Mouse (Mus musculus): ENCODE results near the gene Gm29797. TPM values are rescaled to one million over a fixed set of nuclear protein-coding genes. Genes with fewer than 3 reads are reported as not detected.

Gm29797 gene
- polyA plus RNA-seq, 1 experiment: not detected

DNA sequence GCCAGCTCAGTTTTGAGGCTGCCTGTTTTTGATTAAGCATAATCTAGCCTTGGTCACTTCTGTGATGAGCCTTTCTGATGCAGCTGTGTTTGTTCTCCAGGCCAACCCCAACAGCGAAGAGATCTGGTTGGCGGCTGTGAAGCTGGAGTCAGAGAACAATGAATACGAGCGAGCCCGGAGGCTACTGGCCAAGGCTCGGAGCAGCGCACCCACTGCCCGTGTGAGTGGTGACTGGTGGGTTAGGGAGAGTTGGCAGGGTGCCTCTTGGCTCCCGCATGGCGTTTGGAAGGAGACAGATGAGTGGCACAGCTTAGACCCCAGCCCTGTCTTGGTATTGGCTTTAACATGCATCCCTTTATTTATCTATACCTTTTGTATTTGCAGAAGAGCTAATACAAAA is 7.9 kb upstream of the Gm29797 start:
- no peak for TF ChIP-seq POLR2A (IDR thresholded peaks at IDR 0.05; ENCODE audit: insufficient read depth, low read depth, low read length)
- Histone ChIP-seq H3K4me1 (ENCODE audit: control insufficient read depth, insufficient read depth, low read length) (no peaks in the 10 kb centered on the region), H3K27ac (ENCODE audit: insufficient read depth, low read depth, low read length) (no peak overlapping the region), H3K4me3 (ENCODE audit: insufficient read depth, low read depth, low read length) (no peak overlapping the region)
- WGBS: 42% methylated on average over 10 of the region's 10 CpGs

DNA sequence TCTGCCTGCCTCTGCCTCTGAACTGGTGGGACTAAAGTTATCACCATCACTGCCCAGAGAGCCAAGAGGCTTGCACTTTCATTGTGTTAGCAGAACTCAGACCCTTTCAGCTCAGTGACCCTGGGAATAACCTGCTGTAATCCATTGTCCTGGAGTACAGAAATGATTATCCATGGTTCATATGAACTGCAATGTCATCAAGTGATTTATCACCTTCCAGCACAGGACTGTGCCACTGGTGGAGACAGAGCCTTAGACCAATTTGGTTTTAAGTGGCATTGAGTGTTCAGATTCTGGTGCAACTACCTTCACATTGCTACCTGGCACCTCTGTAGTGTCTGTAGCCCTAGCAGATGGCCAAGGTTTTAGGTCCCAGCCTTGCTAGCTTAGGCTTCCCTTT is 3.8 kb upstream of the Gm29797 start:
- no peaks in the 10 kb centered on the region for H3K4me1 ChIP-seq (ENCODE audit: control insufficient read depth, insufficient read depth, low read length)
- H3K4me3 ChIP-seq (ENCODE audit: insufficient read depth, low read depth, low read length): no peak overlapping the region
- TF ChIP-seq CTCF (IDR thresholded peaks at IDR 0.05; ENCODE audit: insufficient read depth, low read depth, low read length) (no peak), POLR2A (IDR thresholded peaks at IDR 0.05; ENCODE audit: insufficient read depth, low read depth, low read length) (no peak)
- H3K27ac ChIP-seq (ENCODE audit: insufficient read depth, low read depth, low read length): no peak overlapping the region

DNA sequence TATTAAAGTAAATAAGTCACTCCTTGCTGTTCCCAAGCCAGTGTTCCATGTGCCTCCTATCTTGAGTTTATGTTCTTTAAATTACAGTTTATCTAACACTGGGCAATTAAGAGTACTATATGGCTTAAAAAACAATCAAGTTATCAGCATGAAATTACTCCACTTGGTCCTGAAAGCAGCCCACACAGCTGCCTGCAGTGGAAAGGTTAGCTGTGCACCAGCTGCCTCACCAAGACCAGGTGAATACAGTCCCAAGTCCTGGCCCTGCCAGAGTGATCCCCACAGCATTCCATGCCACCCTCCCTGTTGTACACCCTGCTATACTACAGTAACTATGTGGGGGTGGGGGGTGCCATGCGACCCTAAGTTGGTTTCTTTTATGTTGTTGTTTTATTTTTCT is 3.3 kb upstream of the Gm29797 start:
- Histone ChIP-seq H3K27ac (ENCODE audit: insufficient read depth, low read depth, low read length) (no peak overlapping the region), H3K4me3 (ENCODE audit: insufficient read depth, low read depth, low read length) (no peak overlapping the region), H3K4me1 (ENCODE audit: control insufficient read depth, insufficient read depth, low read length) (0 out of 2 replicates have a peak, but pooled peaks cover 1% of the 10 kb centered on the region)
- 76% methylated on average over 1 of the region's 1 CpGs for WGBS
- no peak for TF ChIP-seq POLR2A (IDR thresholded peaks at IDR 0.05; ENCODE audit: insufficient read depth, low read depth, low read length)
- TF ChIP-seq CTCF (IDR thresholded peaks at IDR 0.05; ENCODE audit: insufficient read depth, low read depth, low read length): no peak

DNA sequence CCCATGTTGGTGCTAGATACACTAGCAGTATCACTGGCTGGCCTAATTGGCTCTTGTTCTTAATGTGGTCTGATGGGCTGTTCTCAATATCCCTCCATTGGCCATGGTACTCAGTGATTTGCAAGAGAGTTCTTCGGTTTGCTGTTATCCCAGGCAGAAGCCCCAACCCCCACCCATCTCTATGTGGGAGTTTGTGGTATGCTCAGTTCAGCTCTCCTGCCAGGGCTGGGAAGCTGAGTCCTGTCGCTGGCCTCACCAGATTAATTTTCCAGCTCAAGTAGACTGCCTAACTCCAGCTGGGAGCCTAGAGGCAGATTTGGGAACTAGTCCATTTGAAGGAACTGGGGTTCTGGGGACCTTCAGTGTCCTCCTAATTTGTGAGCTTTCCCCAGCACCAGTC is 607 bp downstream of the Gm29797 start:
- Histone ChIP-seq H3K4me1 (ENCODE audit: control insufficient read depth, insufficient read depth, low read length) (peaks cover 13% of the 10 kb centered on the region), H3K4me3 (ENCODE audit: insufficient read depth, low read depth, low read length) (no peak overlapping the region), H3K27ac (ENCODE audit: insufficient read depth, low read depth, low read length) (no peak overlapping the region)
- TF ChIP-seq POLR2A (IDR thresholded peaks at IDR 0.05; ENCODE audit: insufficient read depth, low read depth, low read length) (no peak), CTCF (IDR thresholded peaks at IDR 0.05; ENCODE audit: insufficient read depth, low read depth, low read length) (no peak)
- WGBS: 51% methylated on average over 2 of the region's 2 CpGs

DNA sequence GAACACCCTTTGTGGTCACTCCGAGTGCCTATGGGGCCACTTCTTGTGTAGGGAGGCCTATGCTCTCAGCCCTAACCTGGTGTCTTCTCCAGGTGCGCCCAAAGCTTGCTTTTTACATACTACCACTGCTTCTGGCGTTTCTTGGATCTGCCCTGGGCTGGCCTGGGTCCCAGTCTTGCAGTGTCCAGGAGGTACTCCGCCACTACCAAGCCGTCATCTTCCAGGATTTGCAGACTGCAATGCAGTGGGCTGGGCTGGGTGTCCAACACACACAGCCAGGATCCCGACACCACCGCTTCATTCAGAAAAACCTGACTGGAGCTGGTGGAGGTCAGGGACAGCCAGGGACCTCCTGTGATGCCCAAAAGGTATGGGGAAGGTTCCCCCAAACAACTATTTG is 1.7 kb downstream of the Gm29797 start:
- TF ChIP-seq POLR2A (IDR thresholded peaks at IDR 0.05; ENCODE audit: insufficient read depth, low read depth, low read length) (no peak), CTCF (IDR thresholded peaks at IDR 0.05; ENCODE audit: insufficient read depth, low read depth, low read length) (no peak)
- Histone ChIP-seq H3K27ac (ENCODE audit: insufficient read depth, low read depth, low read length) (no peak overlapping the region), H3K4me1 (ENCODE audit: control insufficient read depth, insufficient read depth, low read length) (peaks cover 13% of the 10 kb centered on the region), H3K4me3 (ENCODE audit: insufficient read depth, low read depth, low read length) (no peak overlapping the region)
- WGBS: 86% methylated on average over 7 of the region's 7 CpGs

DNA sequence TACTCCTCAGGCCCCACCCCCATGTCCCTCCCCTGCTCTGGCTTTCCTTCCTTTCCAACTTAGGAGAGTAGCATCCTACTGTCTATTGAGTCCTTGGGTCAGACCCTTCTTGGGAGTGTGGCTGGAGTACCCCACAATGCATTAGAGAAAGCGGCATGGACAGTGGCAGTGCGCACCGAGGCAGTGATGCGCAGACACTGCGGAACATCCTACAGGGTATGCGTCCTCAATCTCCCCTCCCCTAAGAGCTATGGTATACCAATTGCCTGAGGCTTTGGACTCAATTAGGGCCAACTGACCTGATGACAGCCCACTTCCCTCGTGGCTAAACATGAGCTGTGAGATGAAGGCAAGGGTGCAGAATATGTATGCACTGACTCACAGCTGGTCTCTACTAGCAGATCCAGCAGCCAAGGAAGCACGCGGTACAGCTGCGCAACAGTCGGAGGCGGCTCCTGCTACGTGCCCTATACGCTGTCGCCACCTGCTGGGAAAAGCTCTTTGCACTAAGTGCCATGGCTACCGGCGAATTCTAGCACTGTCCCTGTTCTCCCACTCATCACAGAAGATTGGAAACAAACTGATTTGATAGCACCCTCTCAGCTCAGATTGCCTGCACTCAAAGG is 2.2 kb downstream of the Gm29797 start:
- H3K4me3 ChIP-seq (ENCODE audit: insufficient read depth, low read depth, low read length): no peak overlapping the region
- no peak overlapping the region for H3K27ac ChIP-seq (ENCODE audit: insufficient read depth, low read depth, low read length)
- peaks cover 13% of the 10 kb centered on the region for H3K4me1 ChIP-seq (ENCODE audit: control insufficient read depth, insufficient read depth, low read length)
- WGBS: 31% methylated on average over 17 of the region's 17 CpGs
- no peak for TF ChIP-seq POLR2A (IDR thresholded peaks at IDR 0.05; ENCODE audit: insufficient read depth, low read depth, low read length)
- no peak for TF ChIP-seq CTCF (IDR thresholded peaks at IDR 0.05; ENCODE audit: insufficient read depth, low read depth, low read length)

DNA sequence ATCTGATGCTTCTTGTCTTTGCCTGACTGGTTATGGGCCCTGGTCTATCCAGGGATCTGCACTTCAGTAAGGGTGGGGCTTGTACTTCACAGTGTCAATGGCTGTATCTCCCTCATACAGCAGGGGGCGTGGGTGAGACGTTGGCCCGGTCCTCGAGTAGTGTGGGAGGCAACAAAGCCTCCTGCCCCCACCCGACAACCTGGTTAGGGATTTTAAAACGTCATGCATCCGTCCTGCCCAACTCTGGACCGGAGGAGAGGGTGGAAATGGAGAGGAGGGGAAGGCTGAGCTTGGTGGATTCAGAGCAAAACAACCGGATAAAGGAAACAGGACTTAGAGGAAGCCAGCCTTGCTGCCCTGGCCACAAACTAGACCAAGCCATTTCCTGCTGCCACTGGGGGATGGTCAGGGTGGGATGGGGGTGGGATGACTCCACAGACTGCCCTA is 2.8 kb downstream of the Gm29797 start:
- Histone ChIP-seq H3K4me1 (ENCODE audit: control insufficient read depth, insufficient read depth, low read length) (peaks cover 13% of the 10 kb centered on the region), H3K4me3 (ENCODE audit: insufficient read depth, low read depth, low read length) (no peak overlapping the region), H3K27ac (ENCODE audit: insufficient read depth, low read depth, low read length) (no peak overlapping the region)
- TF ChIP-seq CTCF (IDR thresholded peaks at IDR 0.05; ENCODE audit: insufficient read depth, low read depth, low read length) (peak; percentile 65), POLR2A (IDR thresholded peaks at IDR 0.05; ENCODE audit: insufficient read depth, low read depth, low read length) (no peak)
- 11% methylated on average over 9 of the region's 9 CpGs for WGBS

DNA sequence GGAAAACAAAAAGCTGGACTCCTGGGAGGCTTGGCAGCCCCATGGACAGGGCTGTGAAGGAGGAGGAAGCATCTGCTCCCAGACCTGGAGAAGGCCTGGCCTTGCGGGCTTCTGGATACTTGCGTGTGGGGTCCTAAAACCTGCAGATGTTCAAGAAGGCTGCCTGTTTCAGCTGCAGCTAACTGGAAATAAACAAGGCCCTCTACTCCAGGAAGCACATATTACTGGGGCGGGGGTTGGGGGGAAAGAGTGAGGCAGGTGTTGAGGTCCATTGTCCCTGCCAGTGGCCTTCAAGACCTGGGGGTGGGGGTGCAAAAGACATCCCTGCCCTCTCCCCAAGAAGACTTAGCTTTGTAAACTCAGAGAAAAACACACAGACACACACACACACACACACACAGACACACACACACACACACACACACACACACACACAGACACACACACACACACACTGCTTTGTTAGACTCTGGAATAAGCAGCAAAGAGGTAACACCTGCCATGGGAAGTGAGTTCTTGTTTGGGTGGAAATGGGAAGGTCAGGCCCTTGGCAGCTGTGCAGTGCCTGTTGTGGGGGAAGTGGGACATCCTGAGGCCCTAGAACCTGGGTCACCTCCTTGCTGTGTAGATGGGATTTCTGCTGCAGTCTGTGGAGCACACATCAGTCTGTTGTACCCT is 5.9 kb downstream of the Gm29797 start:
- Histone ChIP-seq H3K4me1 (ENCODE audit: control insufficient read depth, insufficient read depth, low read length) (peaks cover 13% of the 10 kb centered on the region), H3K4me3 (ENCODE audit: insufficient read depth, low read depth, low read length) (no peak overlapping the region), H3K27ac (ENCODE audit: insufficient read depth, low read depth, low read length) (no peak overlapping the region)
- TF ChIP-seq POLR2A (IDR thresholded peaks at IDR 0.05; ENCODE audit: insufficient read depth, low read depth, low read length) (no peak), CTCF (IDR thresholded peaks at IDR 0.05; ENCODE audit: insufficient read depth, low read depth, low read length) (no peak)
- 95% methylated on average over 3 of the region's 3 CpGs for WGBS

DNA sequence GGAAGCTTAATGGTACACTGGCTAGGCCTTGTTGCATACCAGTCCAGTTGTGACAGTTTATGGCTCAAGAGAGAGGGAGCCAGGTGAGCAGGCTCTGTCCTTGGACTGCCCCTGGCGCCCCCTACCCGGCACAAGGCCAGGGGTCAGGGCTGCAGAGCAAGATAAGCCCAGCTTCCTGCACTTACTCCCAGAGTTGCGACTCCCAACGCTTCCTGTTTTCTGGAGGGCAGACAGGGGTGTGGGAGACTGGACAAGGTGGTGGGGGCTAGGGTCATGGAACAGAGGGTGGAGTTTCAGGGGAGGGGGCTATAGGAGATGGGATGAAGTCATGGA is 6.4 kb downstream of the Gm29797 start:
- TF ChIP-seq POLR2A (IDR thresholded peaks at IDR 0.05; ENCODE audit: insufficient read depth, low read depth, low read length): no peak
- TF ChIP-seq CTCF (IDR thresholded peaks at IDR 0.05; ENCODE audit: insufficient read depth, low read depth, low read length): no peak
- H3K4me3 ChIP-seq (ENCODE audit: insufficient read depth, low read depth, low read length): no peak overlapping the region
- no peak overlapping the region for H3K27ac ChIP-seq (ENCODE audit: insufficient read depth, low read depth, low read length)
- WGBS: 57% methylated on average over 4 of the region's 4 CpGs
- H3K4me1 ChIP-seq (ENCODE audit: control insufficient read depth, insufficient read depth, low read length): peaks cover 13% of the 10 kb centered on the region
